Mouse (Mus musculus) limb, embryonic 12.5 days (tissue): ENCODE results near the gene Polr2l. TPM values are rescaled to one million over a fixed set of nuclear protein-coding genes. Genes with fewer than 3 reads are reported as not detected.
"Not testable (repeated sequence)": the region's sequence is repeated elsewhere in the genome, so short reads cannot be mapped to it uniquely, and the experiment has no call there.

Experiments used
- ATAC-seq: fragments of 200-750 bp; cut with Nextera tagmentation; 2 replicates; pipeline ENCODE4 v1.8.0; 2017; ENCODE audit warnings: low read depth, moderate TSS enrichment; ENCODE audit not compliant: insufficient number of reproducible peaks, insufficient read depth, low FRiP score, low TSS enrichment
- H3K27ac ChIP-seq: fragments of 300-500 bp; sonication (generic); 2 replicates; pipeline ENCODE4 v1.5.1; 2016; ENCODE audit warnings: mild to moderate bottlenecking, moderate library complexity
- H3K27me3 ChIP-seq: fragments of 300-500 bp; sonication (generic); 2 replicates; pipeline ENCODE4 v1.6.1; 2016; ENCODE audit warnings: mild to moderate bottlenecking, moderate library complexity
- H3K36me3 ChIP-seq: fragments of 300-500 bp; sonication (generic); 2 replicates; pipeline ENCODE4 v1.6.1; 2016; ENCODE audit warnings: mild to moderate bottlenecking, moderate library complexity
- H3K4me1 ChIP-seq: fragments of 300-500 bp; sonication (generic); replicated peaks from 2 replicates; pipeline ENCODE4 v1.6.1; 2016
- H3K4me2 ChIP-seq: fragments of 300-500 bp; sonication (generic); 2 replicates; pipeline ENCODE4 v1.6.1; 2016; ENCODE audit warnings: mild to moderate bottlenecking, moderate library complexity
- H3K4me3 ChIP-seq: fragments of 300-500 bp; sonication (generic); replicated peaks from 2 replicates; pipeline ENCODE4 v1.5.1; 2016; ENCODE audit warnings: mild to moderate bottlenecking
- H3K9ac ChIP-seq: fragments of 300-500 bp; sonication (generic); replicated peaks from 2 replicates; pipeline ENCODE4 v1.6.1; 2016; ENCODE audit warnings: mild to moderate bottlenecking, moderate library complexity
- H3K9me3 ChIP-seq: fragments of 300-500 bp; sonication (generic); 2 replicates; pipeline ENCODE4 v1.6.1; 2016; ENCODE audit warnings: mild to moderate bottlenecking, moderate library complexity
- WGBS: fragments of 180-500 bp; shearing (Covaris S2); methylation state at CpG from one replicate; pipeline ENCODE4 v1.1.7; 2016; 5-methylcytosine and 5-hydroxymethylcytosine counted together
- polyA plus RNA-seq: library from polyadenylated mRNA; unstranded; fragments of >200 nt; fragmentation: Nextera tagmentation; extraction: Ambion mirVana; gene quantifications from 2 replicates; pipeline ENCODE4 v1.2.1, GENCODE M21; 2016

Gene Polr2l
- polyA plus RNA-seq, 1 experiment from 2014 or later: 65.7 TPM

DNA sequence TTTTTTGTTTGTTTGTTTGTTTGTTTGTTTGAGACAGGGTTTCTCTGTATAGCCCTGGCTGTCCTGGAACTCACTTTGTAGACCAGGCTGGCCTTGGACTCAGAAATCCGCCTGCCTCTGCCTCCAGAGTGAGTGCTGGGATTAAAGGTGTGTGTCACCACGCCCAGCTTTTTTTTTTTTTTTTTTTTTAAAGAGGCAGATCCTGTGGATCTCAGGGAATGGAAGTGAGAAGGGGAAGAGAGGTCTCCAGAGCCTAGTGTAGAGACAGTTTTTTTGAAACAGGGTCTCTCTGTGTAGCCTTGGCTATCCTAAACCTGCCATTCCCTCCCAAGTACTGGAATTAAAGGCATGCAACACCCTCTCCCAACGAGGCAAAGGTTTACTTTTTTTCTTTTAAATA, 28.6 kb downstream of the Polr2l start:
- H3K4me2 ChIP-seq, H3K27ac ChIP-seq, H3K27me3 ChIP-seq, H3K4me3 ChIP-seq, ATAC-seq, H3K9ac ChIP-seq, H3K9me3 ChIP-seq: not testable (repeated sequence)
- WGBS: 77% methylated on average over 3 of the region's 3 CpGs
- peaks cover 39% of the 10 kb centered on the region for H3K36me3 ChIP-seq
- H3K4me1 ChIP-seq: peaks cover 33% of the 10 kb centered on the region

- 0 out of 2 replicates have a peak, but pooled peaks have one; percentile 33 for ATAC-seq
- peak within 1 kb of the TSS; percentile 78 for H3K27ac ChIP-seq
- no peaks in the 10 kb centered on the region for H3K27me3 ChIP-seq
- peaks cover 39% of the 10 kb centered on the region for H3K36me3 ChIP-seq
- no peaks in the 10 kb centered on the region for H3K9me3 ChIP-seq
- peak within 1 kb of the TSS; percentile 48 for H3K4me3 ChIP-seq
- peak within 1 kb of the TSS; percentile 88 for H3K4me2 ChIP-seq
- peaks cover 39% of the 10 kb centered on the region for H3K4me1 ChIP-seq
- H3K9ac ChIP-seq: peak within 1 kb of the TSS; percentile 68
- WGBS: under 1% methylated on average over 25 of the region's 25 CpGs
Measured at GRCm38 (mm10) chr7:141443828-141444237, 31.1 kb downstream of the Polr2l start, which contains the start of gene Pidd1. Gene Pidd1 (minus strand): TSS chr7:141444025.

DNA sequence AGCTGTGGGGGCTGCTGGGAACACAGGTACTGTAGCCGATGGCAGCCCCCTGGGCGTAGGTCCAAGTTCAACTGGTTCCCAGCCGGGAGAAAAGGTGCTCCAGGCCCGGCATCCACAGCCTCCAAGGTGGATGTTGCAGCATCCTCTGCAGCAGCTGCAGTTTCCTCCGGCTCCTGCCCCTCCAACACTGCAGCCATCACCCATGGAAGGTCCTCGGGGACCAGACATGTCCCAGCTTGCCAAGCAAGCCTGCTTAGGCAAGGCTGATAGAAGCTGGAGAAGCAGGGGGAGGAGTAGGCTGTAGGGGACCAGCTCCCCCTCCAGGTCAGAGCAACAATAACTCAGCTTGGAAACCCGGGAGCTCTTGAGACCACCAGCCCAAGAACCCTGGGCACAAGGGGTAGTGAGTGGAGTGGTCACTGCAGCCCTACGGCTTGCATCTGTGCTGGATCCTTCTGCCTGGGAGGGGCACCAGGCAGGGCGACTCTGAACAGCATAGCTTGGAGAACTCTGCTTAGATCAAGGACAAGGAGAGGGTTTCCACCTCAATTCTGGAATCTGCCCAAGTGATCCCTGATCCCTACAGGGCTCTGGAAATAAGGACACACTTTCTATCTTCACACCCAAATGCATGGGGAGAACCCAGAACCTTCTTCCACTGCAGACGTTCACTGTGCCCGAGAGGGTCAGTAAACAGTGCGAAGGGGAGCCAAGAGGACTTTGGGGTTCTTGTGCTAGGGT, 31.7 kb downstream of the Polr2l start:
- H3K27ac ChIP-seq: peak overlapping the region; percentile 78
- WGBS: 25% methylated on average over 12 of the region's 12 CpGs
- H3K9me3 ChIP-seq: no peaks in the 10 kb centered on the region
- peak; percentile 0; the same call in 1 of the 2 replicates for ATAC-seq
- H3K4me1 ChIP-seq: peaks cover 34% of the 10 kb centered on the region
- peak overlapping the region; percentile 48 for H3K4me3 ChIP-seq
- peaks cover 39% of the 10 kb centered on the region for H3K36me3 ChIP-seq
- peak overlapping the region; percentile 68 for H3K9ac ChIP-seq
- peak overlapping the region; percentile 88 for H3K4me2 ChIP-seq
- H3K27me3 ChIP-seq: no peaks in the 10 kb centered on the region

DNA sequence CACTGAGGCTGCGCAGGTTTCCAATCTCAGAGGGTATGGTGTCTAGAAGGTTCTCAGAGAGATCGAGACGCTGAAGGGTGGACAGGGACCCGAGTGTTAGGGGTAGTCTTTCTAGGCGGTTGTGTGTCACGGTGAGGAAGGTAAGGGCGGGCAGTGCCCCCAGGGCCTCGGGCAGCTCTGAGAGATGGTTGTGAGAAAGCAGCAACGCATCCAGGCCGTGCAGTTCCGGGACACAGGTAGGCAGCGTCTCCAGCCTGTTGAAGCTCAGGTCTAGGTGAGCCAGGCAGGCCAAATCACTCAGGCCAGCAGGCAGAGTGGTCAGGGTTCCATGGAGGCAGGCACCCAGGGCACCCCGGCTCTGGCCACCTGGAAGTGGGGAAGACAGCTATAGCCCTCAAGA, 32.7 kb downstream of the Polr2l start:
- Histone ChIP-seq H3K36me3 (peaks cover 45% of the 10 kb centered on the region), H3K4me1 (peaks cover 32% of the 10 kb centered on the region), H3K9me3 (no peaks in the 10 kb centered on the region), H3K4me3 (peak overlapping the region; percentile 48; the same call in 1 of the 2 replicates), H3K27ac (no peak overlapping the region), H3K9ac (peak overlapping the region; percentile 68), H3K4me2 (peak overlapping the region; percentile 88), H3K27me3 (no peaks in the 10 kb centered on the region)
- no peak for ATAC-seq
- 89% methylated on average over 13 of the region's 13 CpGs for WGBS

DNA sequence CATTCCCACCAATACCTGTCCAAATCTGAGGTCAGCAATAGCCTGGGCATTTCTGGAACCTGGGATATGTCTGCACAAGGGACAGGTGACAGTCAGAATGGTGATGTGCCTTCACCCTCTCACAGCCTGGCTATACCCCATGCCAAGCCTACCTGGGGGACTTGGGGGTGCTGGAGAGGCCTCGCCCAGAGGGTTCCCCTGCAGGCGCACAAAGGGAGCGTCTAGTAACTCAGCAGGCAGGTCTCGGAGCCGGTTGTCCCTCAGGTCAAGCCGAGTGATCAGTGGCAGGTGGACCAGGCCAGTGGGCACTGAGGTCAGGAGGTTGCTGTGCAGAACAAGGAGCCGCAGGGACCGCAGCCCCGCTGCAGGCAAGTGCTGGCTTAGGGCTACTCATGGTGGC, 33.5 kb downstream of the Polr2l start:
- no peaks in the 10 kb centered on the region for H3K9me3 ChIP-seq
- H3K4me1 ChIP-seq: peaks cover 39% of the 10 kb centered on the region
- WGBS: 91% methylated on average over 9 of the region's 9 CpGs
- H3K9ac ChIP-seq: 0 out of 2 replicates have a peak overlapping the region, but pooled peaks have one; percentile 32
- H3K4me2 ChIP-seq: no peak overlapping the region
- H3K27me3 ChIP-seq: no peaks in the 10 kb centered on the region
- H3K4me3 ChIP-seq: no peak overlapping the region
- no peak for ATAC-seq
- no peak overlapping the region for H3K27ac ChIP-seq
- peaks cover 45% of the 10 kb centered on the region for H3K36me3 ChIP-seq

DNA sequence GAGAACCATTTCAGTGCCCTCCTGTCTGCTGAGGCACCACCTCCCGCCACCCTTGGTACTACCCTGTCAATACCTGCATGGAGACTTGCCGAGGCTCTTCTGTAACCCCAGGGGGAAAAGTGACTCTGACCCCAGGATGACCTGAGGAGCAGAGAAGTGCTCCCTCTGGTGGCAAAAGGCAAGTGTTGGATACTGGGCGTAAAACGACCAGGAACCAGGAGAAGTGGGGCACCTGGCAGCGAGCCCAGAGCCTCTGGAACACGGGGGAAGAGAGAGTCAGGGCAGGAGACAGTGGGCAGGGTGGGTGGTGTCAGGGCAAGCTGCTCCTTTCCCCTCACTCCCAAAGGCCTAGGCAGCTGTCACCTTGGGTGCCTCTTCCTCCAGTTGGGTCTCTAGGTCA, 34.3 kb downstream of the Polr2l start:
- Histone ChIP-seq H3K9me3 (no peaks in the 10 kb centered on the region), H3K27ac (0 out of 2 replicates have a peak overlapping the region, but pooled peaks have one; percentile 13), H3K4me1 (peaks cover 47% of the 10 kb centered on the region), H3K36me3 (peaks cover 45% of the 10 kb centered on the region), H3K4me2 (no peak overlapping the region), H3K9ac (no peak overlapping the region), H3K27me3 (no peaks in the 10 kb centered on the region), H3K4me3 (no peak overlapping the region)
- 28% methylated on average over 6 of the region's 6 CpGs for WGBS
- no peak for ATAC-seq

GRCm38 (mm10) chr7:141439811-141440210, 35.1 kb downstream of the Polr2l start:
- Histone ChIP-seq H3K4me1 (peaks cover 55% of the 10 kb centered on the region), H3K27me3 (no peaks in the 10 kb centered on the region), H3K4me3 (no peak overlapping the region), H3K9ac (no peak overlapping the region; the same call in 1 of the 2 replicates), H3K4me2 (no peak overlapping the region), H3K36me3 (peaks cover 45% of the 10 kb centered on the region), H3K9me3 (no peaks in the 10 kb centered on the region), H3K27ac (no peak overlapping the region)
- 91% methylated on average over 11 of the region's 11 CpGs for WGBS
- ATAC-seq: no peak

- Histone ChIP-seq H3K4me3 (no peak overlapping the region), H3K36me3 (peaks cover 45% of the 10 kb centered on the region), H3K27me3 (no peaks in the 10 kb centered on the region), H3K4me2 (no peak overlapping the region), H3K27ac (no peak overlapping the region), H3K4me1 (peaks cover 58% of the 10 kb centered on the region), H3K9me3 (no peaks in the 10 kb centered on the region), H3K9ac (peak overlapping the region; percentile 4; the same call in 1 of the 2 replicates)
- WGBS: 96% methylated on average over 10 of the region's 10 CpGs
- no peak for ATAC-seq
Measured at GRCm38 (mm10) chr7:141439140-141439679, 35.7 kb downstream of the Polr2l start.

DNA sequence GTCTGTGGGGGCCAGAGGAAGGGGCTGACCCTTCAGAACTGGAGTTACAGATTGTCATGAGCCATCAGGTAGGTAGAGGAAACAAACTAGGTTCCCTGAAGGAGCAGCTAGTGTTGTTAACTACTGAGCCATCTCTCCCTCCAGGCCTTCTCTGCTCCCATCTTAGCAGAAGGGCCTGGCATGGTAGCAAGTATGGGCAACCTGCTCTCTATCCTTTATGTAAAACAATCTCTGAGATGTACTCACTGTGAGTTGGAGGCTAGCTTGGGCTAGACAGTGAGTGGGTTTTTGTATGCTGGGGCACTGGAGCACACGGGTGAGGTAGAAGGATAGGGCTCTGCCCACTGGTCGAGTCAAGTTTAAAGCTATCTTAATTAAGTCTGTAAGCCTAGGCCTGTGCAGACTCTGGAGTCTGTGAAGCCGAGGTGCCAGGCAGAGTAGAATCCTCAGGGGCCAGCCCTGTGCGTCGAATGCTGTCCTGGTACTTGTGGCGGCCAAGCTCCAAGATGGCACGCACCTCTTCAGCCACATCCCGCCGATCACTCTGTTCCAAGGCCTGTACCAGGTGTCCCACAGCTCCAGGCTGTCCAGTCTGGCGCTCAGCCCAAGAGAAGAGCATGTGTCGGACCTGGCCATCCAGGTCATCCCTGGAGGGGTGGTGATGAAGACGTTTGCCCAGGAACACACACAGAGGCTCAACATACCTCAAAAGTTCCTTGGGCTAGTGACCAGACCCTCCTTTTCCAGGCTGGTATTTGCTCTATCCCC, 36.5 kb downstream of the Polr2l start:
- no peak overlapping the region for H3K4me3 ChIP-seq
- H3K4me2 ChIP-seq: no peak overlapping the region
- no peak overlapping the region for H3K9ac ChIP-seq
- no peaks in the 10 kb centered on the region for H3K27me3 ChIP-seq
- 92% methylated on average over 12 of the region's 12 CpGs for WGBS
- H3K4me1 ChIP-seq: peaks cover 61% of the 10 kb centered on the region
- H3K27ac ChIP-seq: no peak overlapping the region
- H3K36me3 ChIP-seq: peaks cover 50% of the 10 kb centered on the region
- H3K9me3 ChIP-seq: no peaks in the 10 kb centered on the region
- no peak for ATAC-seq

- Histone ChIP-seq H3K4me2 (peak within 1 kb of the TSS; percentile 87), H3K36me3 (peaks cover 59% of the 10 kb centered on the region), H3K27ac (peak within 1 kb of the TSS; percentile 64), H3K9ac (peak within 1 kb of the TSS; percentile 76), H3K27me3 (no peaks in the 10 kb centered on the region), H3K4me3 (peak within 1 kb of the TSS; percentile 70), H3K4me1 (peaks cover 53% of the 10 kb centered on the region), H3K9me3 (no peaks in the 10 kb centered on the region)
- peak; percentile 64 for ATAC-seq
- 6% methylated on average over 53 of the region's 53 CpGs for WGBS
Measured at GRCm38 (mm10) chr7:141437178-141438120, 37.5 kb downstream of the Polr2l start, which contains the start of gene Slc25a22. Gene Slc25a22 (minus strand): TSS chr7:141437892.
